Mouse (Mus musculus) C2C12 (cell line): ENCODE measurements around the gene Satb1. TPM values are rescaled to one million over a fixed set of nuclear protein-coding genes. Genes with fewer than 3 reads are reported as not detected.

ENCODE experiments used
- H3K27me3 ChIP-seq: one replicate; pipeline ENCODE4 v1.6.1; 2011; ENCODE audit not compliant: control insufficient read depth, insufficient read depth, insufficient read length
- H3K36me3 ChIP-seq: one replicate; pipeline ENCODE4 v1.6.1; 2011; ENCODE audit not compliant: control insufficient read depth, insufficient read depth
- H3K4me3 ChIP-seq: one replicate; pipeline ENCODE4 v1.5.1; 2011; ENCODE audit warnings: mild to moderate bottlenecking, control low read depth; ENCODE audit not compliant: poor library complexity, insufficient read depth, severe bottlenecking
- H3K79me2 ChIP-seq: one replicate; pipeline ENCODE4 v1.6.1; 2011; ENCODE audit not compliant: control insufficient read depth, insufficient read depth
- H3K79me3 ChIP-seq: one replicate; pipeline ENCODE4 v1.6.1; 2011; ENCODE audit warnings: low read depth, control low read depth
- H3ac ChIP-seq: one replicate; pipeline ENCODE3; 2011; ENCODE audit warnings: low read depth; ENCODE audit not compliant: control insufficient read depth, insufficient read length
- CEBPB ChIP-seq: IDR thresholded peaks from one replicate; pipeline ENCODE4 v1.6.1; 2011; ENCODE audit warnings: low read depth, mild to moderate bottlenecking, control low read depth, moderate library complexity
- CTCF ChIP-seq: IDR thresholded peaks from one replicate; pipeline ENCODE4 v1.5.1; 2011; ENCODE audit not compliant: control insufficient read depth, insufficient read depth, insufficient read length
- FOSL1 ChIP-seq: IDR thresholded peaks from one replicate; pipeline ENCODE4 v1.8.0; 2011; ENCODE audit warnings: mild to moderate bottlenecking, low read length; ENCODE audit not compliant: poor library complexity, insufficient read depth, severe bottlenecking
- MAX ChIP-seq: IDR thresholded peaks from one replicate; pipeline ENCODE4 v1.6.1; 2011; ENCODE audit warnings: mild to moderate bottlenecking, control low read depth
- MYOD1 ChIP-seq: IDR thresholded peaks from one replicate; pipeline ENCODE4 v1.6.1; 2011; ENCODE audit warnings: low read depth; ENCODE audit not compliant: control insufficient read depth, insufficient read length
- MYOG ChIP-seq: IDR thresholded peaks from one replicate; pipeline ENCODE4 v1.6.1; 2011; ENCODE audit not compliant: control insufficient read depth, insufficient read length; ENCODE audit errors: extremely low read depth
- USF1 ChIP-seq: IDR thresholded peaks from one replicate; pipeline ENCODE4 v1.6.1; 2011; ENCODE audit warnings: low read depth, mild to moderate bottlenecking, control low read depth, moderate library complexity
- polyA plus RNA-seq: library from polyadenylated mRNA; unstranded; fragments of >200 nt; fragmentation: generic; extraction: Trizol; gene quantifications from one replicate; pipeline ENCODE4 v1.2.1, GENCODE M21; 2012; ENCODE audit warnings: missing spikeins

Satb1 gene
- polyA plus RNA-seq, 1 experiment = 0.06 TPM

DNA sequence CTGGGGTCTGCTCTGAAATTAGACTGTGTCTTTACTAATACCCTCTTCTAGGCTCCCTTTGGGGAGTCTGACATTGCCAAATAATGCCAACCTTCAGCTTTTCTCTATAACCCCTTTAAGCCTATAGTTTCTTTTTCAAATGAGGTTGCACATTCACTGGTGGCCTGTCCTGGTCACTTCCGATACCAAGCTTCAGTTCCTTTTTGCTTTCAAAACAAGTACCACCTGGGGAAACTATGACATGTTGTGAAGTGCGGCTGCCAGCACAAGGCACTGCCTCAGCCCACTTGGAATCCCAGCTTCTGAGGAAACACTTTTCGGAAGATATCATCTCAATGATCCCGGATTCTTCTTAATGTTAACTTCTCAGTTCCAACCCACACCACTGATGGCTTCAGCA is 145.9 kb downstream of the Satb1 start:
- Histone ChIP-seq H3K27me3 (no peaks in the 10 kb centered on the region), H3ac (no peak overlapping the region), H3K4me3 (no peak overlapping the region), H3K79me3 (no peaks in the 10 kb centered on the region), H3K79me2 (no peaks in the 10 kb centered on the region), H3K36me3 (no peaks in the 10 kb centered on the region)
- TF ChIP-seq FOSL1 (no peak), MYOG (no peak), CEBPB (no peak), CTCF (no peak), USF1 (no peak), MYOD1 (no peak), MAX (no peak)
